Mouse (Mus musculus) urinary bladder, postnatal 4 days (tissue): ENCODE measurements around the gene Ttn.

Source experiments
- DNase-seq, 2 experiments: peaks; one replicate each; pipeline ENCODE4 v3.0.0; 2021 to 2022; ENCODE audit warnings: low spot score in 2 of 2

Gene Ttn

GRCm38 (mm10) chr2:76962045-76962432, 20.3 kb downstream of the Ttn start:
- no peak for DNase-seq

GRCm38 (mm10) chr2:76961420-76962044, 20.8 kb downstream of the Ttn start:
- DNase-seq = no peak

GRCm38 (mm10) chr2:76949774-76950173, 32.6 kb downstream of the Ttn start:
- DNase-seq = no peak

- DNase-seq = no peak
Observed at GRCm38 (mm10) chr2:76938515-76938914, 43.8 kb downstream of the Ttn start.

GRCm38 (mm10) chr2:76929718-76930117, 52.6 kb downstream of the Ttn start:
- no peak for DNase-seq

- no peak for DNase-seq
Observed at GRCm38 (mm10) chr2:76928816-76929215, 53.5 kb downstream of the Ttn start.

GRCm38 (mm10) chr2:76928298-76928697, 54.0 kb downstream of the Ttn start:
- no peak for DNase-seq

- no peak for DNase-seq
Observed at GRCm38 (mm10) chr2:76926927-76927326, 55.4 kb downstream of the Ttn start.

GRCm38 (mm10) chr2:76914959-76915358, 67.4 kb downstream of the Ttn start:
- no peak for DNase-seq

- peak in 1 of 2 experiments; percentile 13 for DNase-seq
Observed at GRCm38 (mm10) chr2:76908705-76909457, 73.5 kb downstream of the Ttn start.

- DNase-seq = no peak
Observed at GRCm38 (mm10) chr2:76903351-76903750, 79.0 kb downstream of the Ttn start.

- peak in 1 of 2 experiments; percentile 55 for DNase-seq
Observed at GRCm38 (mm10) chr2:76901476-76902086, 80.8 kb downstream of the Ttn start.

GRCm38 (mm10) chr2:76899886-76900285, 82.5 kb downstream of the Ttn start:
- peak in 1 of 2 experiments; percentile 38 for DNase-seq

- DNase-seq = no peak
Observed at GRCm38 (mm10) chr2:76896990-76897389, 85.4 kb downstream of the Ttn start.

- DNase-seq = no peak
Observed at GRCm38 (mm10) chr2:76895327-76895726, 87.0 kb downstream of the Ttn start.

- DNase-seq = no peak
Observed at GRCm38 (mm10) chr2:76888721-76889120, 93.6 kb downstream of the Ttn start.

GRCm38 (mm10) chr2:76885855-76886254, 96.5 kb downstream of the Ttn start:
- no peak for DNase-seq

GRCm38 (mm10) chr2:76881406-76881805, 100.9 kb downstream of the Ttn start:
- DNase-seq = no peak

- DNase-seq = no peak
Observed at GRCm38 (mm10) chr2:76875587-76875986, 106.8 kb downstream of the Ttn start.

GRCm38 (mm10) chr2:76866928-76867327, 115.4 kb downstream of the Ttn start:
- DNase-seq = no peak

GRCm38 (mm10) chr2:76865497-76865896, 116.8 kb downstream of the Ttn start:
- no peak for DNase-seq

GRCm38 (mm10) chr2:76861327-76861726, 121.0 kb downstream of the Ttn start:
- DNase-seq = no peak

GRCm38 (mm10) chr2:76850066-76850465, 132.3 kb downstream of the Ttn start:
- no peak for DNase-seq
